Comparison of ENCODE assay signal across 8 mouse cellular contexts in the genomic region with DNA sequence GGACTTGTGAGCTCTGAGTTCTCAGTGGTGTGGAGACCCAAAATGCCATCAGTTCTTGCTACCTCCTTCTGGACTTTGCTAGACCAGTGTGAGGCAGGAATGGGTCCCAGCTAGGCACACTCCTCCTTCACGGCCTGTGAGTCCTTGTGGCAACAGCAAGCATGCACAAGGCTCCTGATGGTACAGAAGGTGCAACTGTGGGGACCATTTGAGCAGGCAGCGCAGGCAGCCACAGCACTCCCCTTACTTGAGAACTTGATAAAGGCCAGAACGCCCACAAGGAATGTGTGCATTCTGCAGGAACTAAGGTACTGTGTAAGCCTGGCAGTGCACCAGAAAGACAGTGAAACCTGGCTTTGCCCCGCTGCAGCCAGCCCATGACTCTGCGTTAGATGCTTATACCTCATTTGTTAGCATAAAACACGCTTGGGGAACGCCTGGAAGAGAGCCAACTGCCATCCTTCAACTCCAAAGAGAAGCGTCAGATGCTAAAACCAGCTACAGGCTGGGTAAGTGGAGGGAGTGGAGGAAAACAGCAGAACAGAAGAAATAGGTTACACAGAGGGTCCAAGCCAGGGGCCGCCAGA. TPM values are rescaled to one million over a fixed set of nuclear protein-coding genes. Genes with fewer than 3 reads are reported as not detected.
DNase-seq lines count a peak whose midpoint lies in the region; ATAC-seq and TF ChIP-seq lines count a peak whose summit lies in the region.
"Had no signal": no experiment of that assay in that cellular context is flagged by ENCODE, and none has a peak within 500 bp of the region (broad histone marks: within the 10 kb centered on the region; RNA-seq: fewer than 3 reads in every experiment).

No protein-coding gene starts in this region.

- H3K4me2 ChIP-seq in kidney, postnatal 0 days (ENCODE audit: low read length): no peak overlapping the region
- H3K4me2 ChIP-seq in kidney, embryonic 14.5 days (replicated peaks; ENCODE audit: low read depth, low read length): no peak overlapping the region
- no peak overlapping the region for H3K4me2 ChIP-seq in hindbrain, postnatal 0 days (ENCODE audit: low read depth, low read length)

- ATAC-seq in kidney, postnatal 0 days (replicated peaks; ENCODE audit: low FRiP score, low read depth): 0 out of 2 replicates have a peak, but pooled peaks have one; percentile 15
- ATAC-seq in kidney, embryonic 14.5 days (ENCODE audit: low FRiP score, low TSS enrichment): no peak
- ATAC-seq in hindbrain, postnatal 0 days: no peak

- no peaks in the 10 kb centered on the region for H3K9me3 ChIP-seq in kidney, postnatal 0 days (replicated peaks; ENCODE audit: low read length)
- H3K9me3 ChIP-seq in kidney, embryonic 14.5 days (ENCODE audit: control insufficient read depth, low read length): no peaks in the 10 kb centered on the region
- H3K9me3 ChIP-seq in hindbrain, postnatal 0 days (ENCODE audit: low read length): no peaks in the 10 kb centered on the region

- TF ChIP-seq CTCF in kidney, postnatal 0 days (IDR thresholded peaks at IDR 0.05; ENCODE audit: low read depth): no peak
- TF ChIP-seq CTCF in cortical plate, adult 2 months (IDR thresholded peaks at IDR 0.05; ENCODE audit: extremely low read depth, insufficient read depth, low read length): no peak
- no peak for TF ChIP-seq CTCF in hindbrain, postnatal 0 days (IDR thresholded peaks at IDR 0.05; ENCODE audit: low read depth)

- no peak for TF ChIP-seq POLR2A in cortical plate, adult 2 months (IDR thresholded peaks at IDR 0.05; ENCODE audit: extremely low read depth, insufficient read depth, low read length)

- 0 out of 2 replicates have a peak, but pooled peaks cover 4% of the 10 kb centered on the region for H3K4me1 ChIP-seq in kidney, postnatal 0 days (replicated peaks; ENCODE audit: insufficient read depth, low read length)
- H3K4me1 ChIP-seq in kidney, embryonic 14.5 days (ENCODE audit: control insufficient read depth, insufficient read depth, low read length): no peaks in the 10 kb centered on the region; the same call in 1 of the 2 replicates
- peaks cover 12% of the 10 kb centered on the region for H3K4me1 ChIP-seq in cortical plate, adult 2 months (ENCODE audit: control insufficient read depth, insufficient read depth, low read length)
- peaks cover 7% of the 10 kb centered on the region; the same call in 1 of the 2 replicates for H3K4me1 ChIP-seq in hindbrain, postnatal 0 days (ENCODE audit: insufficient read depth, low read length)

- no peak overlapping the region for H3K27ac ChIP-seq in kidney, postnatal 0 days
- H3K27ac ChIP-seq in kidney, embryonic 14.5 days (ENCODE audit: low read depth, low read length): no peak overlapping the region
- H3K27ac ChIP-seq in cortical plate, adult 2 months (ENCODE audit: insufficient read depth, low read length): peak overlapping the region; percentile 85
- H3K27ac ChIP-seq in hindbrain, postnatal 0 days: peak overlapping the region; percentile 45; the same call in 1 of the 2 replicates
- H3K27ac ChIP-seq: liver, embryonic 14.5 days had no signal

- H3K36me3 ChIP-seq in kidney, postnatal 0 days (ENCODE audit: insufficient read depth, low read length): no peaks in the 10 kb centered on the region
- no peaks in the 10 kb centered on the region for H3K36me3 ChIP-seq in kidney, embryonic 14.5 days (ENCODE audit: control insufficient read depth, insufficient read depth, low read length)
- no peaks in the 10 kb centered on the region for H3K36me3 ChIP-seq in hindbrain, postnatal 0 days (ENCODE audit: insufficient read depth, low read length)

- no peak overlapping the region for H3K4me3 ChIP-seq in kidney, postnatal 0 days (replicated peaks; ENCODE audit: low read depth, low read length)
- H3K4me3 ChIP-seq in kidney, embryonic 14.5 days (ENCODE audit: low read length): no peak overlapping the region
- no peak overlapping the region for H3K4me3 ChIP-seq in cortical plate, adult 2 months (ENCODE audit: insufficient read depth, low read length)
- no peak overlapping the region for H3K4me3 ChIP-seq in hindbrain, postnatal 0 days (ENCODE audit: low read length)

- 47% methylated on average over 9 of the region's 9 CpGs for WGBS in kidney, postnatal 0 days
- 55% methylated on average over 9 of the region's 9 CpGs for WGBS in kidney, embryonic 14.5 days
- WGBS in hindbrain, postnatal 0 days: 45% methylated on average over 9 of the region's 9 CpGs

- H3K9ac ChIP-seq in kidney, postnatal 0 days (ENCODE audit: low read depth, low read length): no peak overlapping the region
- H3K9ac ChIP-seq in kidney, embryonic 14.5 days (ENCODE audit: low read depth, low read length): no peak overlapping the region
- no peak overlapping the region for H3K9ac ChIP-seq in hindbrain, postnatal 0 days (replicated peaks; ENCODE audit: low read length)
- H3K9ac ChIP-seq: liver, embryonic 14.5 days had no signal

- H3K27me3 ChIP-seq in kidney, postnatal 0 days (ENCODE audit: insufficient read depth, low read length): no peaks in the 10 kb centered on the region
- H3K27me3 ChIP-seq in kidney, embryonic 14.5 days (ENCODE audit: control insufficient read depth, insufficient read depth, low read length): no peaks in the 10 kb centered on the region
- no peaks in the 10 kb centered on the region for H3K27me3 ChIP-seq in hindbrain, postnatal 0 days (ENCODE audit: insufficient read depth, low read length)

- DNase-seq in kidney, postnatal 0 days (ENCODE audit: low spot score): no peak
- peak; percentile 70 for DNase-seq in hindbrain, postnatal 0 days (ENCODE audit: low spot score)
- DNase-seq in lung, postnatal 14 days: peak; percentile 20
- DNase-seq in natural killer cell, adult 2 months (ENCODE audit: low spot score in 2 of 2): no peak
- DNase-seq in spleen, adult 12 weeks (ENCODE audit: low spot score): no peak

RNA-seq across cellular contexts. Expression of gene Dnah17, which starts 19.8 kb away (rescaled TPM):
- 0.08 and 0.12 TPM in 2 replicates for polyA plus RNA-seq in kidney, postnatal 0 days (2015; fragmentation: Nextera tagmentation; extraction: Ambion mirVana)
- polyA plus RNA-seq in kidney, embryonic 14.5 days (2014; fragmentation: Nextera tagmentation; extraction: Ambion mirVana): 0.20 and 0.23 TPM in 2 replicates
- polyA plus RNA-seq in cortical plate, adult 2 months (2012; rRNA removed): 0.06 and 0.10 TPM in 2 replicates
- 0.07 TPM in 1 of 2 replicates, not detected in the other for total RNA-seq in hindbrain, postnatal 0 days (2014; rRNA removed)
- 0.13 and 0.16 TPM in 2 replicates for polyA plus RNA-seq in hindbrain, postnatal 0 days (2015; fragmentation: Nextera tagmentation; extraction: Ambion mirVana)

Comparison
In these comparisons a context has a peak if more than half of its experiments do, and no peak if none do; other contexts are left out.
1. DNase-seq: peak in hindbrain, postnatal 0 days (single experiment) and lung, postnatal 14 days (single experiment); none in kidney, postnatal 0 days (single experiment), natural killer cell, adult 2 months (0 of 2) and spleen, adult 12 weeks (single experiment).
2. H3K27ac ChIP-seq: peak in cortical plate, adult 2 months (single experiment) and hindbrain, postnatal 0 days (single experiment); none in kidney, postnatal 0 days (single experiment) and kidney, embryonic 14.5 days (single experiment).